Mouse (Mus musculus) embryonic facial prominence, embryonic 15.5 days (tissue): ENCODE measurements around the gene C2cd5. TPM values are rescaled to one million over a fixed set of nuclear protein-coding genes. Genes with fewer than 3 reads are reported as not detected.

Source experiments
- ATAC-seq: fragments of 200-750 bp; cut with Nextera tagmentation; 2 replicates; pipeline ENCODE4 v1.8.0; 2017; ENCODE audit warnings: low read depth, moderate TSS enrichment; ENCODE audit not compliant: insufficient number of reproducible peaks, low FRiP score, low TSS enrichment
- H3K27ac ChIP-seq: fragments of 300-500 bp; sonication (generic); replicated peaks from 2 replicates; pipeline ENCODE4 v1.5.1; 2015; ENCODE audit warnings: mild to moderate bottlenecking, inconsistent platforms
- H3K27me3 ChIP-seq: fragments of 300-500 bp; sonication (generic); 2 replicates; pipeline ENCODE4 v1.6.1; 2015; ENCODE audit warnings: inconsistent platforms
- H3K36me3 ChIP-seq: fragments of 300-500 bp; sonication (generic); 2 replicates; pipeline ENCODE4 v1.6.1; 2015; ENCODE audit warnings: mild to moderate bottlenecking, inconsistent platforms
- H3K4me1 ChIP-seq: fragments of 300-500 bp; sonication (generic); 2 replicates; pipeline ENCODE4 v1.6.1; 2015; ENCODE audit warnings: inconsistent platforms
- H3K4me2 ChIP-seq: fragments of 300-500 bp; sonication (generic); replicated peaks from 2 replicates; pipeline ENCODE4 v1.6.1; 2015; ENCODE audit warnings: mild to moderate bottlenecking, inconsistent platforms
- H3K4me3 ChIP-seq: fragments of 300-500 bp; sonication (generic); replicated peaks from 2 replicates; pipeline ENCODE4 v1.5.1; 2015; ENCODE audit warnings: mild to moderate bottlenecking, inconsistent platforms
- H3K9ac ChIP-seq: fragments of 300-500 bp; sonication (generic); 2 replicates; pipeline ENCODE4 v1.6.1; 2015; ENCODE audit warnings: inconsistent platforms
- H3K9me3 ChIP-seq: fragments of 300-500 bp; sonication (generic); replicated peaks from 2 replicates; pipeline ENCODE4 v1.6.1; 2016; ENCODE audit warnings: inconsistent platforms
- WGBS: fragments of 180-500 bp; shearing (Covaris S2); methylation state at CpG from one replicate; pipeline ENCODE4 v1.1.7; 2015; 5-methylcytosine and 5-hydroxymethylcytosine counted together
- polyA plus RNA-seq: library from polyadenylated mRNA; unstranded; fragments of >200 nt; fragmentation: Nextera tagmentation; extraction: Ambion mirVana; gene quantifications from 2 replicates; pipeline ENCODE4 v1.2.1, GENCODE M21; 2015

The C2cd5 gene
- polyA plus RNA-seq, 1 experiment from 2014 or later: 29.9 TPM

- H3K36me3 ChIP-seq: no peaks in the 10 kb centered on the region
- 67% methylated on average over 9 of the region's 9 CpGs for WGBS
- ATAC-seq: no peak
Measured at GRCm38 (mm10) chr6:143115011-143115445, 15.1 kb upstream of the C2cd5 start.

GRCm38 (mm10) chr6:143114556-143114955 lies 14.6 kb upstream of the C2cd5 start:
- H3K9ac ChIP-seq: no peak overlapping the region
- no peak overlapping the region for H3K4me3 ChIP-seq
- no peak overlapping the region for H3K4me2 ChIP-seq
- WGBS: 13% methylated on average over 2 of the region's 2 CpGs
- H3K9me3 ChIP-seq: no peaks in the 10 kb centered on the region
- no peak for ATAC-seq
- no peak overlapping the region for H3K27ac ChIP-seq
- H3K4me1 ChIP-seq: peaks cover 7% of the 10 kb centered on the region; the same call in 1 of the 2 replicates
- H3K36me3 ChIP-seq: no peaks in the 10 kb centered on the region
- no peaks in the 10 kb centered on the region for H3K27me3 ChIP-seq

More at GRCm38 (mm10) chr6:143115011-143115445, 15.1 kb upstream of the C2cd5 start:
- no peaks in the 10 kb centered on the region for H3K9me3 ChIP-seq
- H3K4me3 ChIP-seq: no peak overlapping the region
- H3K27ac ChIP-seq: no peak overlapping the region
- H3K4me2 ChIP-seq: no peak overlapping the region
- peaks cover 7% of the 10 kb centered on the region; the same call in 1 of the 2 replicates for H3K4me1 ChIP-seq
- H3K9ac ChIP-seq: no peak overlapping the region
- no peaks in the 10 kb centered on the region for H3K27me3 ChIP-seq

GRCm38 (mm10) chr6:143110371-143110770 lies 10.4 kb upstream of the C2cd5 start:
- no peaks in the 10 kb centered on the region for H3K27me3 ChIP-seq
- 78% methylated on average over 7 of the region's 7 CpGs for WGBS

GRCm38 (mm10) chr6:143109622-143110218 lies 9.8 kb upstream of the C2cd5 start:
- Histone ChIP-seq H3K36me3 (no peaks in the 10 kb centered on the region), H3K27ac (no peak overlapping the region), H3K9me3 (no peaks in the 10 kb centered on the region), H3K4me1 (peaks cover 3% of the 10 kb centered on the region; the same call in 1 of the 2 replicates), H3K4me2 (no peak overlapping the region), H3K9ac (no peak overlapping the region), H3K27me3 (no peaks in the 10 kb centered on the region), H3K4me3 (no peak overlapping the region)
- ATAC-seq: no peak
- WGBS: 69% methylated on average over 16 of the region's 16 CpGs

More at GRCm38 (mm10) chr6:143110371-143110770, 10.4 kb upstream of the C2cd5 start:
- Histone ChIP-seq H3K4me1 (peaks cover 7% of the 10 kb centered on the region; the same call in 1 of the 2 replicates), H3K36me3 (no peaks in the 10 kb centered on the region), H3K9ac (no peak overlapping the region), H3K4me3 (no peak overlapping the region), H3K27ac (no peak overlapping the region), H3K9me3 (no peaks in the 10 kb centered on the region), H3K4me2 (no peak overlapping the region)
- no peak for ATAC-seq

- no peaks in the 10 kb centered on the region for H3K9me3 ChIP-seq
- no peak overlapping the region for H3K4me2 ChIP-seq
- H3K27me3 ChIP-seq: no peaks in the 10 kb centered on the region
- no peak overlapping the region for H3K9ac ChIP-seq
- H3K36me3 ChIP-seq: no peaks in the 10 kb centered on the region
- no peak for ATAC-seq
- H3K4me3 ChIP-seq: no peak overlapping the region
- no peak overlapping the region for H3K27ac ChIP-seq
- WGBS: 59% methylated on average over 13 of the region's 13 CpGs
- H3K4me1 ChIP-seq: no peaks in the 10 kb centered on the region
Measured at GRCm38 (mm10) chr6:143108031-143108430, 8.1 kb upstream of the C2cd5 start.

GRCm38 (mm10) chr6:143107611-143108010 lies 7.7 kb upstream of the C2cd5 start:
- no peak for ATAC-seq
- no peak overlapping the region for H3K4me3 ChIP-seq
- H3K9ac ChIP-seq: no peak overlapping the region
- no peak overlapping the region for H3K4me2 ChIP-seq
- no peaks in the 10 kb centered on the region for H3K9me3 ChIP-seq
- WGBS: 93% methylated on average over 4 of the region's 4 CpGs
- H3K36me3 ChIP-seq: no peaks in the 10 kb centered on the region
- H3K4me1 ChIP-seq: no peaks in the 10 kb centered on the region
- H3K27ac ChIP-seq: no peak overlapping the region
- no peaks in the 10 kb centered on the region for H3K27me3 ChIP-seq

- no peaks in the 10 kb centered on the region for H3K27me3 ChIP-seq
- WGBS: 68% methylated on average over 3 of the region's 3 CpGs
- no peak overlapping the region for H3K9ac ChIP-seq
- no peak for ATAC-seq
- no peak overlapping the region for H3K4me2 ChIP-seq
- no peaks in the 10 kb centered on the region for H3K4me1 ChIP-seq
- H3K27ac ChIP-seq: no peak overlapping the region
- no peaks in the 10 kb centered on the region for H3K36me3 ChIP-seq
- H3K9me3 ChIP-seq: no peaks in the 10 kb centered on the region
- no peak overlapping the region for H3K4me3 ChIP-seq
Measured at GRCm38 (mm10) chr6:143105766-143106165, 5.8 kb upstream of the C2cd5 start.

GRCm38 (mm10) chr6:143103981-143104680 lies 4.2 kb upstream of the C2cd5 start:
- Histone ChIP-seq H3K4me3 (no peak overlapping the region), H3K36me3 (no peaks in the 10 kb centered on the region), H3K9me3 (no peaks in the 10 kb centered on the region), H3K27ac (0 out of 2 replicates have a peak overlapping the region, but pooled peaks have one; percentile 58), H3K4me2 (no peak overlapping the region), H3K4me1 (no peaks in the 10 kb centered on the region), H3K9ac (no peak overlapping the region), H3K27me3 (no peaks in the 10 kb centered on the region)
- 57% methylated on average over 7 of the region's 7 CpGs for WGBS
- ATAC-seq: peak; percentile 31; the same call in 1 of the 2 replicates

GRCm38 (mm10) chr6:143100478-143101115 lies 656 bp upstream of the C2cd5 start:
- 43% methylated on average over 8 of the region's 8 CpGs for whole genome bisulfite sequencing
- H3K9ac ChIP-seq: no peak overlapping the region

GRCm38 (mm10) chr6:143099281-143099680 lies 660 bp downstream of the C2cd5 start:
- Histone ChIP-seq H3K27ac (peak overlapping the region; percentile 90), H3K4me2 (peak overlapping the region; percentile 74), H3K4me3 (peak overlapping the region; percentile 81), H3K4me1 (no peaks in the 10 kb centered on the region), H3K36me3 (no peaks in the 10 kb centered on the region), H3K9ac (peak overlapping the region; percentile 74), H3K27me3 (no peaks in the 10 kb centered on the region), H3K9me3 (no peaks in the 10 kb centered on the region)
- ATAC-seq: peak; percentile 26; the same call in 1 of the 2 replicates
- WGBS: 0% methylated on average over 31 of the region's 32 CpGs

More at GRCm38 (mm10) chr6:143100478-143101115, 656 bp upstream of the C2cd5 start:
- Histone ChIP-seq H3K27ac (peak overlapping the region; percentile 90; the same call in 1 of the 2 replicates), H3K4me3 (peak overlapping the region; percentile 81), H3K4me2 (peak overlapping the region; percentile 74), H3K9me3 (no peaks in the 10 kb centered on the region), H3K36me3 (no peaks in the 10 kb centered on the region), H3K27me3 (no peaks in the 10 kb centered on the region), H3K4me1 (no peaks in the 10 kb centered on the region)
- no peak for ATAC-seq

- H3K27ac ChIP-seq: no peak overlapping the region
- H3K4me1 ChIP-seq: no peaks in the 10 kb centered on the region
- ATAC-seq: no peak
- H3K9ac ChIP-seq: no peak overlapping the region
- H3K9me3 ChIP-seq: no peaks in the 10 kb centered on the region
- H3K4me3 ChIP-seq: no peak overlapping the region
- no peak overlapping the region for H3K4me2 ChIP-seq
- no peaks in the 10 kb centered on the region for H3K27me3 ChIP-seq
- peaks cover 6% of the 10 kb centered on the region for H3K36me3 ChIP-seq
- WGBS: 71% methylated on average over 11 of the region's 11 CpGs
Measured at GRCm38 (mm10) chr6:143095126-143095525, 4.8 kb downstream of the C2cd5 start.
